In genomic region chr2:84061221-84061620, GRCm38 (mm10) we compare ENCODE assay signal across 25 mouse cellular contexts.
"Had no signal": no experiment of that assay in that cellular context is flagged by ENCODE, and none has a peak within 500 bp of the region (broad histone marks: within the 10 kb centered on the region; RNA-seq: fewer than 3 reads in every experiment).

No protein-coding gene starts in this region.

- H3K36me3 ChIP-seq: heart, embryonic 13.5 days; heart, embryonic 15.5 days; hindbrain, embryonic 13.5 days; hindbrain, embryonic 15.5 days; kidney, embryonic 15.5 days; limb, embryonic 13.5 days; limb, embryonic 15.5 days; liver, embryonic 13.5 days had no signal

- ATAC-seq: hindbrain, postnatal 0 days had no signal

- H3K4me3 ChIP-seq: gastrocnemius, adult 2 months; heart, embryonic 13.5 days; heart, embryonic 15.5 days; hindbrain, embryonic 13.5 days; hindbrain, embryonic 15.5 days; kidney, embryonic 15.5 days; limb, embryonic 13.5 days; limb, embryonic 15.5 days; liver, embryonic 13.5 days had no signal

- H3K4me1 ChIP-seq: heart, embryonic 13.5 days; hindbrain, embryonic 13.5 days; hindbrain, embryonic 15.5 days; kidney, embryonic 15.5 days; limb, embryonic 13.5 days; limb, embryonic 15.5 days had no signal

- H3K27ac ChIP-seq: gastrocnemius, adult 2 months; heart, embryonic 13.5 days; heart, embryonic 15.5 days; hindbrain, embryonic 13.5 days; hindbrain, embryonic 15.5 days; hindbrain, postnatal 0 days; kidney, embryonic 15.5 days; kidney, postnatal 0 days; limb, embryonic 13.5 days; limb, embryonic 15.5 days; liver, embryonic 13.5 days had no signal

- H3K9me3 ChIP-seq: heart, embryonic 13.5 days; heart, embryonic 15.5 days; hindbrain, embryonic 13.5 days; hindbrain, embryonic 15.5 days; kidney, embryonic 15.5 days; limb, embryonic 13.5 days; limb, embryonic 15.5 days; liver, embryonic 13.5 days had no signal

- H3K4me2 ChIP-seq: heart, embryonic 11.5 days; heart, embryonic 13.5 days; heart, embryonic 15.5 days; hindbrain, embryonic 13.5 days; hindbrain, embryonic 15.5 days; kidney, embryonic 15.5 days; limb, embryonic 13.5 days; limb, embryonic 15.5 days; liver, embryonic 13.5 days had no signal

- H3K27me3 ChIP-seq: heart, embryonic 13.5 days; heart, embryonic 15.5 days; hindbrain, embryonic 13.5 days; hindbrain, embryonic 15.5 days; kidney, embryonic 15.5 days; limb, embryonic 13.5 days; limb, embryonic 15.5 days; liver, embryonic 13.5 days had no signal

- H3K9ac ChIP-seq: heart, embryonic 13.5 days; heart, embryonic 15.5 days; hindbrain, embryonic 13.5 days; hindbrain, embryonic 15.5 days; kidney, embryonic 15.5 days; limb, embryonic 13.5 days; limb, embryonic 15.5 days; liver, embryonic 13.5 days had no signal

- DNase-seq: gastrocnemius, adult 2 months; gastrocnemius, postnatal 10 days; gastrocnemius, postnatal 25 days; heart, adult 18-20 months; heart, postnatal 14 days; heart, postnatal 36 days; kidney, adult 11 months; kidney, adult 2 months; kidney, adult 9 months; kidney, postnatal 14 days; kidney, postnatal 36 days; layer of hippocampus, adult 9-11 months; layer of hippocampus, postnatal 36 days; left cerebral cortex, postnatal 4 days; liver, embryonic 13.5 days had no signal
